Mouse (Mus musculus): ENCODE measurements around the gene Lkaaear1.

Gene Lkaaear1

GRCm38 (mm10) chr2:181698241-181698640 lies at the start of gene Lkaaear1:
TSS of gene Lkaaear1 (minus strand) at chr2:181698442.
- no peak for DNase-seq (ENCODE audit: low spot score in 2 of 2)

- no peak for DNase-seq (ENCODE audit: low spot score in 2 of 2)
Measured at GRCm38 (mm10) chr2:181730051-181730450, 31.8 kb upstream of the Lkaaear1 start.

- no peak for DNase-seq (ENCODE audit: low spot score in 2 of 2)
Measured at GRCm38 (mm10) chr2:181727659-181728262, 29.5 kb upstream of the Lkaaear1 start.

- no peak for DNase-seq (ENCODE audit: low spot score in 2 of 2)
Measured at GRCm38 (mm10) chr2:181722213-181722612, 24.0 kb upstream of the Lkaaear1 start.

- no peak for DNase-seq (ENCODE audit: low spot score in 2 of 2)
Measured at GRCm38 (mm10) chr2:181721200-181721599, 23.0 kb upstream of the Lkaaear1 start.

- DNase-seq (ENCODE audit: low spot score in 2 of 2): no peak
Measured at GRCm38 (mm10) chr2:181720061-181720460, 21.8 kb upstream of the Lkaaear1 start.

- DNase-seq (ENCODE audit: low spot score in 2 of 2): no peak
Measured at GRCm38 (mm10) chr2:181716991-181717390, 18.7 kb upstream of the Lkaaear1 start.

- no peak for DNase-seq (ENCODE audit: low spot score in 2 of 2)
Measured at GRCm38 (mm10) chr2:181715382-181715781, 17.1 kb upstream of the Lkaaear1 start.

GRCm38 (mm10) chr2:181714903-181715326 lies 16.7 kb upstream of the Lkaaear1 start, which contains the start of gene Oprl1:
TSS of gene Oprl1 (plus strand) at chr2:181715016.
- DNase-seq (ENCODE audit: low spot score in 2 of 2): no peak

- DNase-seq (ENCODE audit: low spot score in 2 of 2): no peak
Measured at GRCm38 (mm10) chr2:181713749-181714148, 15.5 kb upstream of the Lkaaear1 start.

GRCm38 (mm10) chr2:181706668-181707067 lies 8.4 kb upstream of the Lkaaear1 start:
- no peak for DNase-seq (ENCODE audit: low spot score in 2 of 2)

- DNase-seq (ENCODE audit: low spot score in 2 of 2): no peak
Measured at GRCm38 (mm10) chr2:181696801-181697420, 1.3 kb downstream of the Lkaaear1 start.

GRCm38 (mm10) chr2:181695776-181696175 lies 2.5 kb downstream of the Lkaaear1 start:
- no peak for DNase-seq (ENCODE audit: low spot score in 2 of 2)

- DNase-seq (ENCODE audit: low spot score in 2 of 2): no peak
Measured at GRCm38 (mm10) chr2:181694581-181694980, 3.7 kb downstream of the Lkaaear1 start.

GRCm38 (mm10) chr2:181693339-181694280 lies 4.6 kb downstream of the Lkaaear1 start, which contains the start of gene Rgs19:
TSS of gene Rgs19 (minus strand) at chr2:181693977.
- peak; percentile 91 to 93 for DNase-seq (ENCODE audit: low spot score in 2 of 2)

- DNase-seq (ENCODE audit: low spot score in 2 of 2): no peak
Measured at GRCm38 (mm10) chr2:181692304-181692703, 5.9 kb downstream of the Lkaaear1 start.

GRCm38 (mm10) chr2:181691571-181691970 lies 6.7 kb downstream of the Lkaaear1 start:
- peak; percentile 65 to 74 for DNase-seq (ENCODE audit: low spot score in 2 of 2)

- no peak for DNase-seq (ENCODE audit: low spot score in 2 of 2)
Measured at GRCm38 (mm10) chr2:181691083-181691482, 7.2 kb downstream of the Lkaaear1 start.

GRCm38 (mm10) chr2:181689466-181690160 lies 8.6 kb downstream of the Lkaaear1 start:
- DNase-seq (ENCODE audit: low spot score in 2 of 2): no peak

- DNase-seq (ENCODE audit: low spot score in 2 of 2): no peak
Measured at GRCm38 (mm10) chr2:181687586-181687985, 10.7 kb downstream of the Lkaaear1 start.

GRCm38 (mm10) chr2:181685686-181686085 lies 12.6 kb downstream of the Lkaaear1 start:
- no peak for DNase-seq (ENCODE audit: low spot score in 2 of 2)

- no peak for DNase-seq (ENCODE audit: low spot score in 2 of 2)
Measured at GRCm38 (mm10) chr2:181684713-181685112, 13.5 kb downstream of the Lkaaear1 start.
